Mouse (Mus musculus): ENCODE measurements at regions not wholly inside any gene's neighbourhood (a gene's known extent, or its start where the extent isn't known, plus 50 kb on each side); places are given as distances from the start of the nearest gene placed in this dataset.

GRCm38 (mm10) chr12:79886494-79886893, 226.3 kb downstream of the Zfp36l1 start:
- ATAC-seq (ENCODE audit: low read depth) (no peak), DNase-seq (no peak)
- no peak overlapping the region for H3K4me2 ChIP-seq

GRCm38 (mm10) chr12:79885286-79885685, 227.5 kb downstream of the Zfp36l1 start:
- DNase-seq (no peak), ATAC-seq (ENCODE audit: low read depth) (no peak)
- no peak overlapping the region for H3K27ac ChIP-seq
- 45% methylated on average over 2 of the region's 2 CpGs for WGBS (ENCODE audit: insufficient replicate concordance)
- H3K4me3 ChIP-seq (replicated peaks) = no peak overlapping the region
- H3K27me3 ChIP-seq = no peaks in the 10 kb centered on the region
- H3K4me1 ChIP-seq (replicated peaks) = no peaks in the 10 kb centered on the region
- no peaks in the 10 kb centered on the region for H3K9me3 ChIP-seq (replicated peaks)
- H3K4me2 ChIP-seq = no peak overlapping the region
- no peaks in the 10 kb centered on the region for H3K36me3 ChIP-seq
- no peak overlapping the region for H3K9ac ChIP-seq

More at GRCm38 (mm10) chr12:79886494-79886893, 226.3 kb downstream of the Zfp36l1 start:
- 66% methylated on average over 3 of the region's 3 CpGs for WGBS (ENCODE audit: insufficient replicate concordance)
- Histone ChIP-seq H3K4me3 (replicated peaks) (no peak overlapping the region), H3K27me3 (no peaks in the 10 kb centered on the region), H3K27ac (no peak overlapping the region), H3K9me3 (replicated peaks) (no peaks in the 10 kb centered on the region), H3K4me1 (replicated peaks) (no peaks in the 10 kb centered on the region), H3K9ac (no peak overlapping the region), H3K36me3 (no peaks in the 10 kb centered on the region)

GRCm38 (mm10) chr12:79883651-79884050, 229.2 kb downstream of the Zfp36l1 start:
- no peak for DNase-seq

GRCm38 (mm10) chr12:79880751-79881261, 232.0 kb downstream of the Zfp36l1 start:
- Histone ChIP-seq H3K4me3 (replicated peaks) (no peak overlapping the region), H3K4me2 (no peak overlapping the region), H3K36me3 (no peaks in the 10 kb centered on the region), H3K9ac (no peak overlapping the region), H3K9me3 (replicated peaks) (no peaks in the 10 kb centered on the region), H3K4me1 (replicated peaks) (no peaks in the 10 kb centered on the region), H3K27me3 (no peaks in the 10 kb centered on the region), H3K27ac (no peak overlapping the region)
- no peak for DNase-seq
- 42% methylated on average over 18 of the region's 18 CpGs for WGBS (ENCODE audit: insufficient replicate concordance)
- ATAC-seq (ENCODE audit: low read depth) = no peak

More at GRCm38 (mm10) chr12:79883651-79884050, 229.2 kb downstream of the Zfp36l1 start:
- Histone ChIP-seq H3K27ac (no peak overlapping the region), H3K4me1 (replicated peaks) (no peaks in the 10 kb centered on the region), H3K9me3 (replicated peaks) (no peaks in the 10 kb centered on the region), H3K36me3 (no peaks in the 10 kb centered on the region), H3K4me3 (replicated peaks) (no peak overlapping the region), H3K27me3 (no peaks in the 10 kb centered on the region), H3K9ac (no peak overlapping the region), H3K4me2 (no peak overlapping the region)
- WGBS (ENCODE audit: insufficient replicate concordance) = 70% methylated on average over 4 of the region's 4 CpGs
- ATAC-seq (ENCODE audit: low read depth) = no peak

- H3K4me1 ChIP-seq (replicated peaks) = no peaks in the 10 kb centered on the region
- H3K4me3 ChIP-seq (replicated peaks) = no peak overlapping the region
- H3K9ac ChIP-seq = no peak overlapping the region
- no peak overlapping the region for H3K4me2 ChIP-seq
- no peak overlapping the region for H3K27ac ChIP-seq
- ATAC-seq (ENCODE audit: low read depth) = no peak
- DNase-seq = no peak
- H3K9me3 ChIP-seq (replicated peaks) = no peaks in the 10 kb centered on the region
- WGBS (ENCODE audit: insufficient replicate concordance) = 70% methylated on average over 4 of the region's 4 CpGs
- no peaks in the 10 kb centered on the region for H3K27me3 ChIP-seq
- H3K36me3 ChIP-seq = no peaks in the 10 kb centered on the region
Measured at GRCm38 (mm10) chr12:79880346-79880745, 232.5 kb downstream of the Zfp36l1 start.

GRCm38 (mm10) chr12:79879918-79880273, 232.9 kb downstream of the Zfp36l1 start:
- no peak overlapping the region for H3K27ac ChIP-seq
- DNase-seq (no peak), ATAC-seq (ENCODE audit: low read depth) (no peak)

GRCm38 (mm10) chr12:79879093-79879917, 233.5 kb downstream of the Zfp36l1 start:
- no peak overlapping the region for H3K9ac ChIP-seq
- H3K27me3 ChIP-seq = no peaks in the 10 kb centered on the region
- H3K4me3 ChIP-seq (replicated peaks) = no peak overlapping the region
- no peak overlapping the region for H3K27ac ChIP-seq
- DNase-seq = no peak
- no peak overlapping the region for H3K4me2 ChIP-seq
- H3K4me1 ChIP-seq (replicated peaks) = no peaks in the 10 kb centered on the region
- WGBS (ENCODE audit: insufficient replicate concordance) = 57% methylated on average over 15 of the region's 15 CpGs
- peak; percentile 34; the same call in 1 of the 2 replicates for ATAC-seq (ENCODE audit: low read depth)
- H3K36me3 ChIP-seq = no peaks in the 10 kb centered on the region
- H3K9me3 ChIP-seq (replicated peaks) = no peaks in the 10 kb centered on the region

More at GRCm38 (mm10) chr12:79879918-79880273, 232.9 kb downstream of the Zfp36l1 start:
- H3K9ac ChIP-seq = no peak overlapping the region
- no peaks in the 10 kb centered on the region for H3K36me3 ChIP-seq
- H3K4me1 ChIP-seq (replicated peaks) = no peaks in the 10 kb centered on the region
- H3K27me3 ChIP-seq = no peaks in the 10 kb centered on the region
- H3K9me3 ChIP-seq (replicated peaks) = no peaks in the 10 kb centered on the region
- 71% methylated on average over 9 of the region's 9 CpGs for WGBS (ENCODE audit: insufficient replicate concordance)
- no peak overlapping the region for H3K4me2 ChIP-seq
- H3K4me3 ChIP-seq (replicated peaks) = no peak overlapping the region

GRCm38 (mm10) chr12:79878766-79879092, 234.1 kb downstream of the Zfp36l1 start:
- Histone ChIP-seq H3K9ac (no peak overlapping the region), H3K9me3 (replicated peaks) (no peaks in the 10 kb centered on the region), H3K4me2 (no peak overlapping the region), H3K27me3 (no peaks in the 10 kb centered on the region), H3K27ac (no peak overlapping the region), H3K36me3 (no peaks in the 10 kb centered on the region), H3K4me3 (replicated peaks) (no peak overlapping the region), H3K4me1 (replicated peaks) (no peaks in the 10 kb centered on the region)
- 61% methylated on average over 5 of the region's 5 CpGs for WGBS (ENCODE audit: insufficient replicate concordance)
- no peak for DNase-seq
- no peak for ATAC-seq (ENCODE audit: low read depth)

- no peak overlapping the region for H3K27ac ChIP-seq
- no peaks in the 10 kb centered on the region for H3K27me3 ChIP-seq
- no peak overlapping the region for H3K9ac ChIP-seq
- no peak overlapping the region for H3K4me3 ChIP-seq (replicated peaks)
- H3K36me3 ChIP-seq = no peaks in the 10 kb centered on the region
- no peak for DNase-seq
- no peaks in the 10 kb centered on the region for H3K9me3 ChIP-seq (replicated peaks)
- H3K4me1 ChIP-seq (replicated peaks) = no peaks in the 10 kb centered on the region
- no peak overlapping the region for H3K4me2 ChIP-seq
- ATAC-seq (ENCODE audit: low read depth) = no peak
- WGBS (ENCODE audit: insufficient replicate concordance) = 76% methylated on average over 3 of the region's 3 CpGs
Measured at GRCm38 (mm10) chr12:79878163-79878562, 234.7 kb downstream of the Zfp36l1 start.

- ATAC-seq (ENCODE audit: low read depth) (no peak), DNase-seq (no peak)
- Histone ChIP-seq H3K27ac (no peak overlapping the region), H3K9me3 (replicated peaks) (no peaks in the 10 kb centered on the region), H3K36me3 (no peaks in the 10 kb centered on the region), H3K4me1 (replicated peaks) (no peaks in the 10 kb centered on the region), H3K4me2 (no peak overlapping the region), H3K27me3 (no peaks in the 10 kb centered on the region), H3K4me3 (replicated peaks) (no peak overlapping the region), H3K9ac (no peak overlapping the region)
- WGBS (ENCODE audit: insufficient replicate concordance) = 58% methylated on average over 2 of the region's 2 CpGs
Measured at GRCm38 (mm10) chr12:79874333-79874732, 238.5 kb downstream of the Zfp36l1 start.

GRCm38 (mm10) chr12:79865179-79865552, 247.6 kb downstream of the Zfp36l1 start:
- no peak overlapping the region for H3K9ac ChIP-seq
- no peaks in the 10 kb centered on the region for H3K36me3 ChIP-seq
- no peak overlapping the region for H3K4me2 ChIP-seq
- H3K27ac ChIP-seq = no peak overlapping the region
- DNase-seq (no peak), ATAC-seq (ENCODE audit: low read depth) (no peak)
- H3K9me3 ChIP-seq (replicated peaks) = no peaks in the 10 kb centered on the region; the same call in 1 of the 2 replicates
- no peaks in the 10 kb centered on the region for H3K27me3 ChIP-seq
- peaks cover 3% of the 10 kb centered on the region for H3K4me1 ChIP-seq (replicated peaks)
- 45% methylated on average over 6 of the region's 6 CpGs for WGBS (ENCODE audit: insufficient replicate concordance)
- no peak overlapping the region for H3K4me3 ChIP-seq (replicated peaks)
